Mouse (Mus musculus): ENCODE results near the gene Il11ra1.

GRCm38 (mm10) chr4:41663614-41664013 is 36.2 kb upstream of the Il11ra1 start:
- TF ChIP-seq POLR2A (IDR thresholded peaks at IDR 0.05; ENCODE audit: borderline replicate concordance, insufficient read depth, low read length) (no peak), CTCF (IDR thresholded peaks at IDR 0.05; ENCODE audit: borderline replicate concordance, insufficient read depth, low read depth, low read length) (no peak)
